Mouse (Mus musculus): ENCODE results near the gene Setdb2.

The Setdb2 gene

DNA sequence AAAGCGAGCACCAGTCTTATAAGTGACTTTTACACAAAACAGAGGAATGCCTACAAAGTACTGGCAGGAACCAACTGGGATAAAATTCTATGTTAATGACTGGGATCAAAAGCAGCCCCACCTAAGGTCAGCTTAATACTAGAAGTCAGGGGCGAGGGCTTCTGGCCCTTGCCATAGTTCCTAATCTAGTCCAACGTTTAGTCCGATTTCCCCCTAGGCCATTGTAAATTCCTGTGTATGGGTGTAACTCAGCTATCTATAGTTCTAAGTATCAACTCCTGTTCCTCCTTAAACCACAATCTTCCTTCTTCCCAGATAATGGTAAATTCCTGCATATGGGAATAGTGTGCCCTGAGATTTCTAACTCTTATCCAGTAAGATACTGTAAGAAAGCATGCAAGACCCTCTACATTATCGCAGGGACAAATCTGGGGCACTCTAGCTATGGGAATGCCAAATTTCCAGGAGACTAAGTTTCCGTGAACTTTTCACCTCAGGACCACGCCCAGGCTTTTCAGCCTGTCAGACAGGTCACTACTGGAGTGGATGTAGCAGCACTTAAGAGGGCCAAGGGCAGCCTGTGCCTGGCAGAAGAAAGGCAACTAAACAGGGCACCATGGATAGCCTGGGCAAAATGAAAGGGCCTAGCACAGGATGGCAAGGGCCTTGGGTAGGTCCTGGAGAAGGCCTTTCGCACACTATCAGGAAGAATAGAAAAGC lies 74.1 kb downstream of the Setdb2 start:
- DNase-seq: no peak

- peak; percentile 18 to 48 for DNase-seq
Measured at GRCm38 (mm10) chr14:59365244-59365644, 75.4 kb downstream of the Setdb2 start, which contains the start of gene Phf11d. TSS of gene Phf11d (minus strand) at chr14:59365470.
